Mouse (Mus musculus) heart, adult 10 weeks (tissue): ENCODE measurements around the gene Hist1h2aa. TPM values are rescaled to one million over a fixed set of nuclear protein-coding genes. Genes with fewer than 3 reads are reported as not detected.

ENCODE experiments used
- polyA plus RNA-seq: library from polyadenylated mRNA; stranded (reverse); fragments of 350-450 nt; fragmentation: Illumina TruSeq; extraction: RNeasy Lipid Tissue Mini Kit (QIAGEN cat#74804); gene quantifications from one replicate; pipeline ENCODE4 v1.2.3, GENCODE M21; 2014; ENCODE audit warnings: low read depth, low replicate concordance

Hist1h2aa gene
- not detected for polyA plus RNA-seq

DNA sequence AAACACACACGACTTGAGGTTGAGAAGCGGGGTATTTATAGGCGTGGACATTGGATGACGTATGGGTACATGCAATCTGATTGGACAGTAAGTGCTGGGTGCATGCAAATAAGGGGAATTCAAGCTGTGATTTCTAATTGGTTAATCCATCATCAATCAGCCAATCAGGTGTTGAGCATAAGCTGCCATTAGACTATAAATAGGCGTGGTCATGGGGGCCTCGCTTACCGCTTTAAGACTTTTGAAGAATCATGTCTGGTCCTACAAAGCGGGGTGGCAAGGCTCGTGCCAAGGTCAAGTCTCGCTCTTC, at the start of gene Hist1h2aa:
TSS of gene Hist1h2aa (plus strand) at position 252 of the 310 bp plus-strand sequence.

GRCm38 (mm10) chr13:23914376-23915167, 19.7 kb upstream of the Hist1h2aa start, which contains the start of gene Slc17a4:
Gene Slc17a4 (minus strand): TSS chr13:23915009.

GRCm38 (mm10) chr13:23933421-23934210, 646 bp upstream of the Hist1h2aa start, which contains the start of gene Hist1h2ba:
Gene Hist1h2ba (minus strand): TSS chr13:23934156.

Other genes starting within 250 kb of the Hist1h2aa start
- gene Hist1h1t, start 238.6 kb upstream of the Hist1h2aa start, polyA plus RNA-seq = not detected
- not detected for gene Hist1h4c, start 236.0 kb upstream of the Hist1h2aa start, polyA plus RNA-seq
- gene Hfe, start 223.6 kb upstream of the Hist1h2aa start, polyA plus RNA-seq = 35.3 TPM
- 171 TPM for gene Hist1h1c, start 195.7 kb upstream of the Hist1h2aa start, polyA plus RNA-seq
- not detected for gene Hist1h3c, start 188.9 kb upstream of the Hist1h2aa start, polyA plus RNA-seq
- gene Hist1h2bb, start 187.7 kb upstream of the Hist1h2aa start, polyA plus RNA-seq = not detected
- gene Hist1h2ab, start 183.3 kb upstream of the Hist1h2aa start, polyA plus RNA-seq = not detected
- gene Hist1h3b, start 182.2 kb upstream of the Hist1h2aa start, polyA plus RNA-seq = not detected
- gene Hist1h4b, start 177.4 kb upstream of the Hist1h2aa start, polyA plus RNA-seq = not detected
- not detected for gene Hist1h4a, start 173.2 kb upstream of the Hist1h2aa start, polyA plus RNA-seq
- gene Hist1h3a, start 172.1 kb upstream of the Hist1h2aa start, polyA plus RNA-seq = not detected
- gene Hist1h1a, start 170.8 kb upstream of the Hist1h2aa start, polyA plus RNA-seq = not detected
- gene Trim38, start 164.5 kb upstream of the Hist1h2aa start, polyA plus RNA-seq = 0.31 TPM
- not detected for gene Slc17a2, start 127.5 kb upstream of the Hist1h2aa start, polyA plus RNA-seq
- 0.34 TPM for gene Slc17a3, start 95.0 kb upstream of the Hist1h2aa start, polyA plus RNA-seq
- gene Slc17a1, start 66.7 kb upstream of the Hist1h2aa start, polyA plus RNA-seq = not detected
- not detected for gene Slc17a4, start 19.5 kb upstream of the Hist1h2aa start, polyA plus RNA-seq
- not detected for gene Hist1h2ba, start 306 bp upstream of the Hist1h2aa start, polyA plus RNA-seq
- not detected for gene Scgn, start 56.8 kb downstream of the Hist1h2aa start, polyA plus RNA-seq